Mouse (Mus musculus): ENCODE measurements around the gene Ldlrad1. TPM values are rescaled to one million over a fixed set of nuclear protein-coding genes. Genes with fewer than 3 reads are reported as not detected.

The Ldlrad1 gene
- polyA plus RNA-seq, 1 experiment from 2014 or later, result not detected

- ATAC-seq, result peak; percentile 31
- Histone ChIP-seq H3K27me3 (replicated peaks) (no peaks in the 10 kb centered on the region), H3K27ac (no peak overlapping the region), H3K9me3 (no peaks in the 10 kb centered on the region), H3K4me1 (replicated peaks) (peaks cover 2% of the 10 kb centered on the region; the same call in 1 of the 2 replicates), H3K4me2 (replicated peaks) (no peak overlapping the region), H3K9ac (no peak overlapping the region), H3K36me3 (no peaks in the 10 kb centered on the region), H3K4me3 (replicated peaks) (no peak overlapping the region)
- 60% methylated on average over 12 of the region's 12 CpGs for WGBS
Observed at GRCm38 (mm10) chr4:107213279-107214011, 4.5 kb downstream of the Ldlrad1 start.

DNA sequence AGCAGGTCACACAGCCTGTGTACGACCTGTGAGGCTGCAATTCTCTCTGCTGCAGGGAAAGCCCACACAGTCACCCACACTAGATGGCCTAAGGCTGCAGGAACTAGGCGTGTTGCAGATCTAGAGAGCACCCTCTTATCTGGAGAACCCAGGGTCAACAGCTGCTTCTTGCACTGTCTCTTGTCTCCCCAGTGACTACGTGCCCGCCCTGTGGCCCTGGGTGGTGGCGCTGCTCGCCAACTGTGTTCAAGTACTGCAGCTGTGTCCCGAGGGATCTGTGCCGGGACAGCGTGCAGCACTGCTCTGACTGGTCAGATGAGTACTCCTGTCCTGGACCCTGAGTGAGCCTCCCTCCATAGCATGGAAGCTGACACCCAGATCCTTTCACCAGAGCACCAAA is 8.6 kb downstream of the Ldlrad1 start:
- H3K27me3 ChIP-seq (replicated peaks), result no peaks in the 10 kb centered on the region
- no peaks in the 10 kb centered on the region for H3K36me3 ChIP-seq
- H3K4me2 ChIP-seq (replicated peaks), result no peak overlapping the region
- H3K9me3 ChIP-seq, result no peaks in the 10 kb centered on the region
- no peak overlapping the region for H3K27ac ChIP-seq
- H3K9ac ChIP-seq, result no peak overlapping the region
- WGBS, result 75% methylated on average over 9 of the region's 9 CpGs
- H3K4me3 ChIP-seq (replicated peaks), result no peak overlapping the region
- ATAC-seq, result peak; percentile 70; the same call in 1 of the 2 replicates
- peaks cover 2% of the 10 kb centered on the region; the same call in 1 of the 2 replicates for H3K4me1 ChIP-seq (replicated peaks)

DNA sequence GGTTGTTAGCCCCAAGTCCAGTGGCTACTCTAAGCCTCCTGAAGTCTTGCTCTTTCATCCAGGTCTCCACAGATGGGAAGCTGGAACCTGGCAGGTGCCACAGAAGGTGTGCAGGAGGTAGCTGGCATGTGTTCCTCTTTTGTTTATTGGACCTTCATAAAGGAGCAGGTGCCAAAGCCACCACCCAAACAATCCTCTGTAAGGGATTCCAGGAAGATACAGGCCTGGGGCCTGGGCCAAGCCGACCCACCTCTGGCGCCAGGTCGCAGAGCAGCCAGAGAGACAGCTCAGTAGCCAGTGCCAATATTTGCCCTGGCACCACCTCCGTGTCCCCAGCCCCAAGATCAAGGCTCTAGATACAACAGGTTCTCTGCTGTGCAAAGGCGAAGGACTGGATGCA is 12.5 kb downstream of the Ldlrad1 start:
- H3K36me3 ChIP-seq, result no peaks in the 10 kb centered on the region
- no peak overlapping the region for H3K4me3 ChIP-seq (replicated peaks)
- H3K4me1 ChIP-seq (replicated peaks), result no peaks in the 10 kb centered on the region
- 90% methylated on average over 5 of the region's 5 CpGs for WGBS
- no peak for ATAC-seq
- H3K9me3 ChIP-seq, result no peaks in the 10 kb centered on the region
- no peaks in the 10 kb centered on the region for H3K27me3 ChIP-seq (replicated peaks)
- no peak overlapping the region for H3K4me2 ChIP-seq (replicated peaks)
- no peak overlapping the region for H3K27ac ChIP-seq
- no peak overlapping the region for H3K9ac ChIP-seq

GRCm38 (mm10) chr4:107223225-107224204 is 14.5 kb downstream of the Ldlrad1 start:
- H3K27me3 ChIP-seq (replicated peaks), result no peaks in the 10 kb centered on the region
- no peaks in the 10 kb centered on the region for H3K4me1 ChIP-seq (replicated peaks)
- no peak overlapping the region for H3K27ac ChIP-seq
- 65% methylated on average over 11 of the region's 11 CpGs for WGBS
- no peak overlapping the region for H3K9ac ChIP-seq
- H3K4me3 ChIP-seq (replicated peaks), result no peak overlapping the region
- H3K4me2 ChIP-seq (replicated peaks), result no peak overlapping the region
- H3K36me3 ChIP-seq, result no peaks in the 10 kb centered on the region
- no peaks in the 10 kb centered on the region for H3K9me3 ChIP-seq
- ATAC-seq, result peak; percentile 45; the same call in 1 of the 2 replicates

DNA sequence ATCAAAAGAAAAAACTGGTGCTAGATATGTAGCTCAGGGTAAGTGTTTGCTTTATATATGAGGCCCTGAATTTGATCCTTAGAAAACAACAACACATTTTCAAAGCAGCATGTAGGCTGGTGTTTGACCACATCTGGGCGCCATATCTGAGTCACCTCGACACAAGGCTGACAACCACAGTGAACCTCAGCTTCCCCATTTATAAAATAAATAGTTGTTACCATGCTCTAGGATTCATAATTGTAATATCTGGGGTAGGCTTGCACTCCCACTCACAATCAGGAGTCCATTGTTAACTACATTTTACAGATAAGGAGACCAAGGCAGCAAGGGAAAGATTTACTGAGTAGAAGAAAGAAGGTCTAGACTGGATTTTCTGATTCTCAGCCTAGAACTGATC is 17.3 kb downstream of the Ldlrad1 start:
- no peak for ATAC-seq
- H3K27me3 ChIP-seq (replicated peaks), result no peaks in the 10 kb centered on the region
- no peaks in the 10 kb centered on the region for H3K9me3 ChIP-seq
- H3K9ac ChIP-seq, result no peak overlapping the region
- no peak overlapping the region for H3K4me2 ChIP-seq (replicated peaks)
- no peak overlapping the region for H3K4me3 ChIP-seq (replicated peaks)
- H3K27ac ChIP-seq, result no peak overlapping the region
- no peaks in the 10 kb centered on the region for H3K36me3 ChIP-seq
- 84% methylated on average over 2 of the region's 2 CpGs for WGBS
- no peaks in the 10 kb centered on the region for H3K4me1 ChIP-seq (replicated peaks)

DNA sequence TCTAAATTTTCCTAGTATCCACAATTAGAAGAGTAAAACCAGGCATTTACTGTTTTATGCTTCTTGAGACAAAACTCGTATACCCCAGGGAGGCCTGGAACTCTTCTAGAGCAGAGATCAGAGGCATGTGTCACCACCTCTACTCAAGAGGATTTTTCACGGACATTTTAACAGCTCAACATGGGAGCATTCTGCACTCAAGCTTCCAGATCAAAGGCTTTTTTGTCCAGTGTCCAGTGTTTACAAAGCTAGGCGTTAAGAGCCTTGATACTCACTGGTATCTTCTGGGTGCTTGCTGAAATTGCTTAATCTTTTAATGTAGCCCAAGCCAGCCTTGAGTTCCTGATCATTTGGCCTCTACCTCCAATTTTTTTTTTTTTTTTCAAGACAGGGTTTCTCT is 23.2 kb downstream of the Ldlrad1 start:
- Histone ChIP-seq H3K9ac (no peak overlapping the region), H3K27ac (no peak overlapping the region), H3K4me2 (replicated peaks) (no peak overlapping the region), H3K36me3 (0 out of 2 replicates have a peak, but pooled peaks cover 11% of the 10 kb centered on the region), H3K4me3 (replicated peaks) (no peak overlapping the region), H3K4me1 (replicated peaks) (no peaks in the 10 kb centered on the region), H3K27me3 (replicated peaks) (no peaks in the 10 kb centered on the region), H3K9me3 (no peaks in the 10 kb centered on the region)
- no peak for ATAC-seq
- WGBS, result 53% methylated on average over 3 of the region's 3 CpGs

DNA sequence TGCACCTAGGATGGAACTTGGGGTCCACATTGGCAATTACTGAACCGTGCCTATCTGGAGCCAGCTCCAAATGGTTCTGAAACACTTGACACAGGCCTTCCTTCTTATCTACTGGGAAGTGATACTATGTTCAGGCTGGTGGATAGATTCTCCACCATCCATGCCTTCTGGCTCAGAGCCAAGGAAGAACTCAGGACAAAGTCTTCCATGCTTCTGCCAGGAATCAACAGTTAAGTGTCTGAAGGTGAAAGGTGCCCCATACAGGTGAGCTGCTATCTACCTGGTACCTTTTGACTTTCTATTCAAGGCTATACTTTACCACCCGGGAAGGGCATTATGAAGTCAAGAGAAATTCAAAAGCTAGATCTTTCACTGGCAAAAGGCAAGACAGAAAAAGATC is 29.3 kb downstream of the Ldlrad1 start:
- no peak overlapping the region for H3K27ac ChIP-seq
- no peaks in the 10 kb centered on the region for H3K9me3 ChIP-seq
- H3K4me2 ChIP-seq (replicated peaks), result no peak overlapping the region
- H3K36me3 ChIP-seq, result peaks cover 15% of the 10 kb centered on the region; the same call in 1 of the 2 replicates
- H3K27me3 ChIP-seq (replicated peaks), result no peaks in the 10 kb centered on the region
- ATAC-seq, result no peak
- no peaks in the 10 kb centered on the region for H3K4me1 ChIP-seq (replicated peaks)
- H3K4me3 ChIP-seq (replicated peaks), result no peak overlapping the region
- H3K9ac ChIP-seq, result no peak overlapping the region
- 83% methylated on average over 2 of the region's 2 CpGs for WGBS

DNA sequence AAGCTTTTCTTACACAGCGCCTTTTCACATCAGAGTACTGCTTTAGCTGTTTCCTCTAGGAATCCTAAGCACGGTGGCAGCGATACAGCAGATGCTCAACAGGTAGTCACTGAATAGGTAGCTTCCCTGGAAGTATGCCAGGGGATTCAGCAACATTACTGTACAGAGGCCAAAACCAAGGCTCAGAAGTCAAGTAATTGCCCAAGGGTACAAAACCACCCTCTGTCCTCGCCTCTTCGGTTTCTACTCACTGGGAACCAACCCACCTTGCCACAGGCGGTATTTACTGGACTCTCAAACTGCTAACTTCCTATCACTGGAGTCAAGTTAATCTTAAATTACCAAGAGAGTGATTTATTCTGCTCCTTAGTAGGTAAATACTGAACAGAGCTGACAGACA is 31.2 kb downstream of the Ldlrad1 start:
- Histone ChIP-seq H3K9ac (no peak overlapping the region), H3K27ac (no peak overlapping the region), H3K4me1 (replicated peaks) (0 out of 2 replicates have a peak, but pooled peaks cover under 1% of the 10 kb centered on the region), H3K36me3 (peaks cover 12% of the 10 kb centered on the region; the same call in 1 of the 2 replicates), H3K4me2 (replicated peaks) (no peak overlapping the region), H3K4me3 (replicated peaks) (no peak overlapping the region), H3K9me3 (no peaks in the 10 kb centered on the region), H3K27me3 (replicated peaks) (no peaks in the 10 kb centered on the region)
- WGBS, result 95% methylated on average over 6 of the region's 6 CpGs
- ATAC-seq, result no peak

DNA sequence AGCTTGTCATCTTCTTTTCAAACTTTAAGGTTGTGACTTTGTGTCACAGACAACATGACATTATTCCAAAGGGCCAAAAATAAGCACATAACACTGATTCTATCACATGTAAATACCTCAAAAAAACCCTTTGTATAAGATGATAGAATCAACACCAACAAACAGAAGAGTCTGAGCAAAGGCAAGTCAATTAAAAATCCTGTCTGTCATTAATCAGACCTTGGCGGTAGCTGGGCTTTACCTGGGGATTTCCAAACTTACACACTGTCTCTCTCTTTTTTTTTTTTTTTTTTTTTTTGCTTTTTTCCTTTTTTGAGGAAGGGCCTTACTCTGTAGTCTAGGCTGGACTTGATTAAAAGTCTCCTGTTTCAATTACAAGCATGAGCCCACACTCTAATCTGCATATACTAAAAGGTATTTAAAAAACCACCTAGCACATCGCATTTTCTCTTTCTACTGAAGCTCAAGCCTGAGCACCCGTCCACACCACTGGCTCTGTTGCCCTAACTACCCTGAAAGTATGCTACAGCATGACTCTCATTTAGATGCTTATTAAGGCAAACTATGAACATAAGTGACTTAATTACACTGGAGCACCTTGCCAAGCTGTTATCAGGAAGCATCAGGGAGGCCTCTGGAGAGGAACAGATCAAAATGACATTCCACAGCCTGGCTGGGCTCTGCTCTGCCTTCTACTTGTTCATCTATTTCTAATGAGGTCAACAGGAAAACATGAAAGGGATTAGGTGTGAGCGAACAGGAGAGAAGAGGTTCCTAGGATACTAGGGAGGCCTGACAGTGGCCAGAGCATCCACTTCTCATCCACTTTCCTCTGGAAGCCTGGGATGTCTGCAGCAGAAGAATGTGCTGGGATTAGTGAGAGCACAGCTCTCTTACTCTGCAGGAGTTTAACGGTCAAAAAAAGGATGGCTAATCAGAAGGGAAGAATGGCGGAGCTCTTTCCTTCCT is 34.7 kb downstream of the Ldlrad1 start:
- no peak for ATAC-seq
- peaks cover 6% of the 10 kb centered on the region; the same call in 1 of the 2 replicates for H3K4me1 ChIP-seq (replicated peaks)
- H3K4me3 ChIP-seq (replicated peaks), result no peak overlapping the region
- no peaks in the 10 kb centered on the region for H3K27me3 ChIP-seq (replicated peaks)
- H3K4me2 ChIP-seq (replicated peaks), result no peak overlapping the region
- WGBS, result 70% methylated on average over 6 of the region's 6 CpGs
- H3K9me3 ChIP-seq, result no peaks in the 10 kb centered on the region
- peaks cover 9% of the 10 kb centered on the region; the same call in 1 of the 2 replicates for H3K36me3 ChIP-seq
- no peak overlapping the region for H3K27ac ChIP-seq
- H3K9ac ChIP-seq, result no peak overlapping the region

DNA sequence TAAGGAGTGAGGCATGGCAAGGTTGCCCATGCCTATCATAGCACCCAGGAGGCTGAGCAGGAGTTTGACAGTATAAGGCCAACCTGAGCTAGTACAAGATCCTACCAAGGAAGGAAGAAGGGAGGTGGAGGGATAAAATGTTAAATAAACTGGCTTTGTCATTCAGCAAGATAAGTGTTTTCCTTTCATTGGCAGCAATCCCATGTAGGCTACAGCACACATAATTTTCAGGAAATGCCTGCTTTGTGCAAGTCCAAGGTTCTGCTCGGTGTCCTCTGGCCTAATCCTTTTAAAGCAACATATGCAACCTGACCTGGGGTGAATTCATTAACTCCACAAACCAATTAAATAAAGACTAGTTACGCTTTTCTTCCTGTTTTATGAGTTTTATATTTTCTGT is 36.4 kb downstream of the Ldlrad1 start:
- Histone ChIP-seq H3K27me3 (replicated peaks) (no peaks in the 10 kb centered on the region), H3K9ac (no peak overlapping the region), H3K9me3 (no peaks in the 10 kb centered on the region), H3K36me3 (peaks cover 5% of the 10 kb centered on the region; the same call in 1 of the 2 replicates), H3K4me2 (replicated peaks) (no peak overlapping the region), H3K27ac (peak overlapping the region; percentile 40; the same call in 1 of the 2 replicates), H3K4me1 (replicated peaks) (peaks cover 12% of the 10 kb centered on the region; the same call in 1 of the 2 replicates), H3K4me3 (replicated peaks) (no peak overlapping the region)
- 51% methylated on average over 2 of the region's 2 CpGs for WGBS
- no peak for ATAC-seq

DNA sequence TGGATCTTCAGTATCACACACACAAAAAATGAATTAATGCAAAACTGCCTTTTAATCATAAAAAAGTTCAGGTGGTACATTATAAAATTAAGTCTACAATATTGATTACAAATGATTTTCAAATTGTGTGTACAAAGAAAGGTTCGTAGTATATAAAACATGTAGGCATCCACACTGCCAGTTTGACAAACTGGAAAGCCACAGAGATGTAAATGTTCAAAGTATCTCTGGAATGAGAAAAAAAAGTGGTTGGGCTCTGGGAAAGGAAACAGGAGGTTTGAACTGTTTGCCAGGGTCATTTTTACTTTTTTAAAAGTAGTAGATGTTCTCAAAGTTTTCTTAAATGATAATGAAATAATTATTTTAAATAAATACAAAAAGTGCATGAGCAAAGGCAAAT is 37.1 kb downstream of the Ldlrad1 start:
- Histone ChIP-seq H3K9me3 (no peaks in the 10 kb centered on the region), H3K27me3 (replicated peaks) (no peaks in the 10 kb centered on the region), H3K4me3 (replicated peaks) (no peak overlapping the region), H3K27ac (no peak overlapping the region), H3K36me3 (no peaks in the 10 kb centered on the region), H3K4me1 (replicated peaks) (peaks cover 12% of the 10 kb centered on the region; the same call in 1 of the 2 replicates), H3K4me2 (replicated peaks) (no peak overlapping the region), H3K9ac (no peak overlapping the region)
- ATAC-seq, result no peak
- WGBS, result 51% methylated on average over 1 of the region's 1 CpGs

All from intestine, embryonic 15.5 days (tissue).